Mouse (Mus musculus) adrenal gland, postnatal 36 days (tissue): Measurements from ENCODE around the gene Aip. TPM values are rescaled to one million over a fixed set of nuclear protein-coding genes. Genes with fewer than 3 reads are reported as not detected.

ENCODE experiments used
- DNase-seq, 2 experiments: peaks; one replicate each; pipeline ENCODE4 v3.0.0; 2021; ENCODE audit warnings: mixed read lengths in 1 of 2
- total RNA-seq, 2 experiments: library from RNA; stranded (reverse); gene quantifications; 2 replicates each; pipeline ENCODE4 v1.2.3; 2021

Aip gene
- total RNA-seq, 2 experiments from 2014 or later: 104 to 124 TPM

DNA sequence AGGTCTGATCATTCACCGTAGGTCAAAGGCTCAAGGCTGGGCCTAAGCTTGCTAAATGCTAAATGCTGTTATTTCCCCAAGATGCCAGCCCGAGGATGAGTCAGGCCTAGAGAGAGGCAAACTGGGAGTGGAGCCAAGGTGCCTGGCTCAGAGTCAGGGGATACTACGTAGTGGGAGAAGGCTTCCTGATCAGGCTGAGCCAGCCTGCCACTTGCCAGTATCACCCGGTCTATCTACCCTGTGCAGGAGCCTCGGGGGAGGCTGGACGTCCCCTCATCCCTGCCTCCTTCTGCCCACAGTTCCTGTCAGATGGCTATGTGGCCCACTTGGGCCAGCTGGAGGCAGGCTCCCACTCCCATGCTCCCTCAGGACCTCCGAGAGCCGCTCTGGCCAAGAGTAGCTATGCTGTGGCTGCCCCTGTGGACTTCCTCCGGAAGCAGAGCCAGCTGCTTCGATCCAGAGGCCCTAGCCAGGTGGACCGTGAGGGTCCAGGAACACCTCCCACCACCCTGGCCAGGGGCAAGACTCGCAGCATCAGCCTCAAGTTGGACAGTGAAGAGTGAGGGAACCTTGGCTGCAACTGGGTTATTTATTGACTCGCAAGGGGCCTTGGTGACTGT, 12.4 kb downstream of the Aip start:
- peak; percentile 97 to 99 for DNase-seq

DNA sequence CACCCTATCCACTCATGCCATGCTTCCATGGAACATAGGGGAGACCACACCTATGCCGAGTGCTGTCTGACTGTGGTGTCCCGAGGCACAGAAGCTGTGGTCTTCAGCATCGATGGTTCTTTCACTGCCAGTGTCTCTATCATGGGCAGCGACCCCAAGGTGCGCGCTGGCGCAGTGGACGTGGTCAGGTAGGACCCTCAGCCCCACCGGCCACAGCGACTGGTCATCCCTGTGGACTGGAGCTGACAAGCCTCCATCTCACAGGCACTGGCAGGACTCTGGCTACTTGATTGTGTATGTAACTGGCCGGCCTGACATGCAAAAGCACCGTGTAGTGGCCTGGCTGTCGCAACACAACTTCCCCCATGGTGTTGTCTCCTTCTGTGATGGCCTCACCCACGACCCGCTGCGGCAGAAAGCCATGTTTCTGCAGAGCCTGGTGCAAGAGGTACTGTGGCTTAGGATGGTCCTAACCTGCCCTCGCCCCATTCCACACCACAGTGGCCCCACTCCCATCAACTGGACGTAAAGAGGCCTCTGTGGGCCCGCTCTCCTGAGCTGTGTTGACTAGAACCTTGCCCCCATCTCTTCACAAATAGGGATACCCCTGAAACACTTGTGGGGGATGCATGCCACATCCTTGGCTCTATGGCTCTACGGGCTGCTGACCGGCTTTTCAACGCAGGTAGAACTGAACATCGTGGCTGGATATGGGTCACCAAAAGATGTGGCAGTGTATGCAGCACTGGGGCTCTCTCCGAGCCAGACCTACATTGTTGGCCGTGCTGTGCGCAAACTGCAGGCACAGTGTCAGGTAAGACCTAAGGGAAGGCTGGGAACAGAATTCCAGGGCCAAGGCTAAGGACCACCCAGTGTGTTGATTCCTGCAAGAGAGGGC, 13.3 kb downstream of the Aip start:
- DNase-seq: no peak

DNA sequence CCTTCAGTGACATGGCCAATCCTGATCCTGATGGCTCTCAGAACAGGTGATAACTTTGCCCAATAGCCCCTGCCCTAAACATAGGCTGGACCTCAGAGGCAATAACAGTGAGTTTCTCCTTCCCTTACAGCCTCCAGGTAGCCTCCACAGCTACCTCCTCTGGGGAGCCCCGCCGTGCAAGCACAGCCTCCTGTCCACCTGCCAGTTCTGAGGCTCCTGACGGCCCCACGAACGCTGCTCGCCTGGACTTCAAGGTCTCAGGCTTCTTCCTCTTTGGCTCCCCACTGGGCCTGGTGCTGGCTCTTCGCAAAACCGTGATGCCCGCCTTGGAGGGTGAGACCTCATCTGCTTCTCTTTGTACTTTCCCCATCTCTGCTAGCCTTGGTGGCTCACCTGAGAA, 17.1 kb downstream of the Aip start:
- DNase-seq: no peak

DNA sequence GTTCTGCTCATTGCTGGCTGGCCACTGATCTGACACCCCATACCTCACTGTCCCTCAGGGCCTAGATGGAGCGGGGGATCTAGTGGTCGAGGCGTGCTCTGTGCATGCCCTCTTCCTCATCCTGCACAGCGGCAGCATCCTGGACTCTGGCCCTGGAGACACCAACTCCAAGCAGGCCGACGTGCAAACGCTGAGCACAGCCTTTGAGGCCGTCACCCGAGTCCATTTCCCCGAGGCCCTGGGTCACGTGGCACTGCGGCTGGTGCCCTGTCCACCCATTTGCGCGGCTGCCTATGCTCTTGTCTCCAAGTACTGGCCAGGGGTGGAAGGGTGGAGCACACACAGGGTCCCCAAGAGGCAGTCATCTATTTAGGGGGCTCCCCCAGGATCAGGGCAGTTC, 19.0 kb downstream of the Aip start:
- DNase-seq: no peak

DNA sequence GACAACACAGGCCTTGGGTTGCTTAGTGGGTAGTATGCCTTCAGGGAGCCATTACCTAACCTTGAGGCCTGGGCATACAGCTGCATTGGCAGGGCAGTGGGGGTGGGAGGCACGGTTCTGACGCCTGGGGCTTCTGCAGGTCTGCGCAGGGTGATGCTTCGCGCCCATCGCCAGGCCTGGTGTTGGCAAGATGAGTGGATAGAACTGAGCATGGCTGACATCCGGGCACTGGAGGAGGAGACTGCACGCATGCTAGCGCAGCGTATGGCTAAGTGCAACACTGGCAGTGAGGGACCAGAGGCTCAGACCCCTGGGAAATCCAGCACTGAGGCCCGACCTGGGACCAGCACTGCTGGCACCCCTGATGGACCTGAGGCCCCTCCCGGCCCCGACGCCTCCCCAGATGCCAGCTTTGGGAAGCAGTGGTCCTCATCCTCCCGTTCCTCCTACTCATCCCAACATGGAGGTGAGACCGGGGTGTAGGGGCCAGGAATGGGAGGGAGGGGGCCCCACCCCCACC, 20.9 kb downstream of the Aip start:
- no peak for DNase-seq

DNA sequence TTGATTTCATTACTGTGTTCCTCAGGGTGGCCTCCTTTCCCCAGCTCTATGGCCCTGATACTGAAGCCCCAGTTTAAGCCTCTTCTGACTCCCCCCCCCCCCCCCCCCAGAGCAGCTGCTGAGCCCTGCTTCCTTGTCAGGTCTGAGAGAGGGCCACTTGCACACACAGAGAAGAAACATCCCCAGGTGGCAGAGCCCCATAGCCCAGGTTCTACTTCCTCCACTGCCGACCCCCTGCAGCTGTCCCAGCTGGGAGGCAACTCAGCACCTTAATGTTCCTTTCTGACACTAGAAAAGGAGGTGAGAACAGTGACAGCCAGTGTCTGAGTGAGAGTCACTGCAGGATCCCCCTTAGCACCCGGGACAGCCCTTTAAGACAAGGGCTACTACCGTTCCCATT, 21.9 kb downstream of the Aip start:
- DNase-seq: no peak

DNA sequence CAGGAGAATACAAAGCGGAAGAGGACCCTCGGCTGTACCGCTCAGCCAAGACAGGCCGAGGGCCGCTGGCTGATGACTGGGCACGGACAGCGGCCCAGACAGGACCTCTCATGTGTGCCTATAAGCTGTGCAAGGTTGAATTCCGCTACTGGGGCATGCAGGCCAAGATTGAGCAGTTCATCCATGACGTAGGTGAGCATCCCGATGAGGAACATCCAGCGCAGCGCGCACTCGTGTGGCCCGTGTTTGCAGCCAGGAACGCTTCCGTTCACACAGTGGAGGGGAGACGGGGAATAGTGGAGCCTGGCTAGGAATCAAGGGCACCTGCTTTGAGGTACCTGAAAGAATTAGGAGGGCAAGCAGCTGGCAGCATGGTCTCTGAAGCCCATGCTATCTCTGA, 22.4 kb downstream of the Aip start:
- DNase-seq: no peak

DNA sequence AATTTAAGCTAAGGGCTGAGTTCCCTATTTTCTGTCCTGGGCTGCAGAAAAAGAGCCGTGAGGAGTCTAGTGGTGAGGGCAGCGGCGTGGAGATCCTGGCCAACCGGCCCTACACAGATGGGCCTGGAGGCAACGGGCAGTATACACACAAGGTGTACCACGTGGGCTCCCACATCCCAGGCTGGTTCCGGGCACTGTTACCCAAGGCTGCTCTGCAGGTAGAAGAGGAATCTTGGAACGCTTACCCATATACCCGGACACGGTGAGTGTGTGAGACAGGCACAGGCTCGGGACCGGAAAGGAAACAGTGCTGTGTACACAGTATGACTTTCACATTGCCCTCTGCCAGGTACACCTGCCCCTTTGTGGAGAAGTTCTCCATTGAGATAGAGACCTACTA, 23.0 kb downstream of the Aip start:
- no peak for DNase-seq

DNA sequence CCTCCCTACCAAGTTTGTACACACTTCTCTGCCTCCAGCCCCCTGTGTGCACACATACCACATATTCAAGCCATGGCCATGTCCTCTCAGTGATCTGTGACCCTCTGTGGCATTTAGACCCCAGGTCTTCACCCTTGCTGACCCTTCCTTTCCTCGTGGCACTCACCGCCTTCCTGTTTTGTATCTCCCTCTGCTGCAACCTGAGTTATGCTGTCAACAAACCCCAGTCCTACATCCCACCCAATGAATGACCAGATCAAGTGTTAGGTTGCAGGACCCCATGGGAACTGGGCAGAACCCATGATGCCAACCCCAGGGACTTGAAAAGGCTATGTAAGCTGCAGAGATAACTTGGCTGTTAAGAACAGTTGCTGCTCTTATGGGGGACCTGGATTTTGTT, 23.6 kb downstream of the Aip start:
- DNase-seq: no peak

DNA sequence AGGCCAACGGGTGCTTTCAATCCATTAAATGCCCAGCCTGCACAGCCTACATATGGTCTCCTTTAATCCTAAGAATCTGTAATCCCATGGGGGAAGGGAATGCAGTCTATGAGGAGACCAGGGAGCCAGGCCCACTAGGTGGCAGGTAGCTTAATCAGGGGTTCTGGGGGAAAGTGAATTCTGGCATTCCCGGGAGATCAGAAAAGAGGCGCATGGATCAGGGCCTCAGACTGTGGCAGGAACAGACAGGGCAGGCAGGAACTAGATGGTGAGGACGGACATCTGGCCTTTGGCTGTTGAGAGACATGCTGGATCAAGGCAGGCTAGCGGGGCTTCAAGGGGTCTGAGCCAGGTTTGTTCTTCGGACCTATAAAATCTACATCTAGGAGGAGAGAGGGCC, 24.2 kb downstream of the Aip start:
- no peak for DNase-seq

DNA sequence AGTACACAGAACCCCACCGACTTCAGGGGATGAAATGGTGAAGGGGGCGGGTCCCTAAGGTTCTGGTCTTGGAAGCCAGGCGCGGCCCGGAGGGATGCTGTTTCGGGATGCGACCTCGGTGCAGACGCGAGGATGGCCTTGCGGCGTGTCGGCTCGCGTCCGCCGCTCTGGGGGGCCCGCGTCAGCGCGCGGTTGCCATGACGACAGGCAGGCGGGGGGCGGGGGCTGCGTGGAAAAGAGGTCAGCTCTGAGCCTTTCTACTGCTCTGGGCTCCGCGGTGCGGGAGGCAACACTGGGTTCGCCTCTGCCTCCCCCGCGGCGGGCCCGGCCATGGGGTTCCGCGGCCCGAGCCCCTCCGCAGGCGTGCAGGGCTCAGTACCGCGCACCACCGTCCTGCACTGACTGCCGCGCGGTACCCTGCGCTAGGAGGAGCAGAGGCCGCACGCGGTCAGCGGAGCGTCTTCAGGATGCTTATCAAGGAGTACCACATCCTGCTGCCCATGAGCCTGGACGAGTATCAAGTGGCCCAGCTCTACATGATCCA, 24.9 kb downstream of the Aip start:
- peak; percentile 72 to 73 for DNase-seq

DNA sequence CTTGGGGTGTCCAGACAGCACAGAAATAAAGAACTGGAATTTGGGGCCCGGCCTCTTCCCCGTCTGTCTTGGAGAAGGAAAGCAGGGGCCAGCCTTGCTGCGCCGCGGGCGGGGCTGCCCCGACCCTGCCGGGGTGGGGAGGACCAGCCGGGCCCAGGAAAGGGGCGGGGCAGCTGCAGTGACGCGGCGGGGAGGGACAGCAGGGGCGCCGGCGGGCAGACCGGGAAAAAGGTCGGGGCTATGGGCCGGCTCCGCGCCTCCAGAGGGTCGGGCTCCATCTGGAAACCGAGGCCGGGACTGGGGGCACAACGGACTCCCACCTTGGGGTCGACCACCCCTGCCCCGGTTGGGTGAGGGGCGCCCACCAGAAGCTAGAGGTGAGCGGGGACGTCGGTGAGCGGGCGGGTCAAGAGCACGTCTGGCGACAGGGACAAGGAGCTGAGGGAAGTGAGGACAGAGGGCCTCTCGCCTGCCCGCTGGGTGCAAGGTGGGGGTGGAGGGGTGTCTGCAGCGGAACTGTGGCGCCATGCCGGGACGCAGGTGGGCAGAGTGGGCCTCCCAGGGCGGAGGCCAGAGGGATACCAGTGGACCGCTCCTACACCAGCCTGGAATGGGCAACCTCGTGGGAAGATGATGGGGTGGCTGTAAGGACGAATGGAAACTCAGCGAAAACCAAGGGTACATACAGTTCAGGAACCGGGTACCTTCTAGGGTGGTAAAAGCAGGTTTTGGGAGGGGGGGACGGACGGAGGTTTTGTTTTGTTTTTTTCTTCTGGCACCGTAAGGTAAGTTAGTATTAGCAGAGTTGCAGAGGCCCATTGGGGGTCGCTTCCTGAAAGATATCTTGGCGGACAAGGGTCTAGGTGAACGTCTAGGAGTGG, 25.6 kb downstream of the Aip start, which contains the start of gene Pitpnm1:
Gene Pitpnm1, plus strand, starts transcription at position 162 of the 881 bp plus-strand sequence.
- DNase-seq: peak; percentile 92 to 94

DNA sequence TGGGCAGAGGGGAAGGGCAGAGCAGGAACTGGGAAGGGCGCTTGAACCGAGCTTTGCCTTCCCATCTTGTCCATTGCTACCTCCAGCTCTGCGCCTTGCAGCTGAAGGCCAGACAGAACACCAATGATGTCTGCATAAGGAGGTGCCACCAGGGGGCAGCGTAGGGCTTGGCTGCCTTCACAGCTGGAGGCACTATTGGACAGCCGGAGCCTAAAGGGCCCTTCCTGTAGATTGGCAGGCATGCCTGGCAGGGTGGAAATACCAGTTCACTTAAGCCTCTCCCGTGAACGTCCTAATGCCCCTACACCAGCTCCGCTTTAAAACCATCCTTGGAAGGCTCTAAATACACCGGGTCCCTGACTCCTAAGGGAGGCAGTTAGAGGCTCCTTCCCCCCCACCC, 26.6 kb downstream of the Aip start:
- DNase-seq: peak; percentile 95 to 98

DNA sequence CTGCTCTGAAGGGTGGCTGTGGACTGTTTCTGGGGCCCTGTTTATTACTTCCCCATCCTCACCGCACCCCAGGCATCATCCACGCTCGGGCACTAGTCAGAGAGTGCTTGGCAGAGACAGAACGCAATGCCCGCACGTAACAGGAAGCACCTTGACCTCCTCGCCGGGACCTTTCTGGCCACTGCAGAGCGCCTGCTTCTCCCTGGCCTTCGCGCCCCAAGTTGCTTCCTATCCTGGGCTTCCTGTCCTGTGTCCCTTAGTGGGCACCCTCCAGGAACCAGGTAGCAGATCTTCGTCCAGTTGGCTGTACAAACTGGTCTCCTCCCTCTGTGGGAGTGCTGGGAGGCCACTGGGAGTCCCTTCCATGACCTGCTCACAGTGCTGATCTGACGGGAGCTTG, 27.2 kb downstream of the Aip start:
- DNase-seq: peak; percentile 42 to 48

DNA sequence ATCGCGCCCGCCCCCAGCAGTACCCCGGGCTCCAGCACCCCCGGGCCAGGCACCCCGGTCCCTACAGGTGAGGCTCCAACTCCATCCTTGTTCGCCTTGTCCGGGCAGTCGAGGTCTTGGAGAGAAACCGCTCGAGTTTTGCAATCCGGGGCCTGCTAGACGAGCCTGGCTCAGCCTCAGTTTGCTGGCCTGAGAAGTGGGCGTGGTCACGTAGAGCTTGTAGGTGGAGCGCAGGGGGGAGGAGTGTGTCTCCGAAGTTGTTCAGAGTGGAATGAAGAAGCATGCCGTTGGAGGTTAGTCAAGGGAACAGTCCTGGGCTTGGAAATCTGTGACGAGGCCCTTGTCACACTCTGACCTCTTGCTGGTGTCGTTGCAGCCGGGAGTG, 28.2 kb downstream of the Aip start:
- DNase-seq: peak; percentile 89 to 90

DNA sequence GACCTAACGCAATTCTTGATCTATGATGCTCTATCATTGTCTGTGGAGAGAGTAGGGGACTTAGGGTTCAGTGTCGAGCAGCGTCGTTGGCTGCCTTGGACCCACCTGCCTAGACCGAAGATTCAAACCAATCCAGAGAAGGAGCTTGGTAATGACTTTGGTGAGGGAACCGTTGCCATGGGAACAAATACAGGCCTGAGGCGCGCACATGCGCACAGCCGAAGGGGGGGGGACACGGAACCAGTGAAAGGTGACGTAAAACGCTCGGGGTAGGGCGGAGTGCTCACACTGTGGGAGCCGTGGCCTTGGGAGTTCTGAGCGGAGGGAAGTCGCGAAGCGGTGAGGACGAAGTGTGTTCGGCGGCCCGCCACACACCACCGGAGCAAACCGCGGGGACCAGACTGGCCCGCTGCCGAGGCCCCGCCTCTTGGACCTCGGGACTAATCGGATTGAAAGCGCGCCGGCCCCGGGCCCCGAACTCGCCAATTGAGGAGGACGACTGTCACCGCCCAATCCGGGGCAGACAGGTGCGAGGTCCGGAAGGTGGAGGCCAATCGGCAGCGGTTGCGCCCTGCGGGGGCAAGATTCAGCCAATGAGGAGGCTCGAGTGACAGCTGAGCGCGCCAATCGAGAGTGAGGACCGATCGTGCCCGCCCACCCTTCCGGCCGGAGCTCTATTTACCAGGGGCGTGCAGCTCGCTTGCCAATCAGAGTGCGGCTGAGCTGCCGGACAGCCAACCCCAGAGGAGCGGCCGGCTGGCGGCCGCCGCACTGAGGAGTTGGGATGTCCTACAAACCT, 28.8 kb downstream of the Aip start, which contains the start of gene Cdk2ap2:
Gene Cdk2ap2, plus strand, starts transcription at position 541 of the 799 bp plus-strand sequence.
- DNase-seq: peak; percentile 99

DNA sequence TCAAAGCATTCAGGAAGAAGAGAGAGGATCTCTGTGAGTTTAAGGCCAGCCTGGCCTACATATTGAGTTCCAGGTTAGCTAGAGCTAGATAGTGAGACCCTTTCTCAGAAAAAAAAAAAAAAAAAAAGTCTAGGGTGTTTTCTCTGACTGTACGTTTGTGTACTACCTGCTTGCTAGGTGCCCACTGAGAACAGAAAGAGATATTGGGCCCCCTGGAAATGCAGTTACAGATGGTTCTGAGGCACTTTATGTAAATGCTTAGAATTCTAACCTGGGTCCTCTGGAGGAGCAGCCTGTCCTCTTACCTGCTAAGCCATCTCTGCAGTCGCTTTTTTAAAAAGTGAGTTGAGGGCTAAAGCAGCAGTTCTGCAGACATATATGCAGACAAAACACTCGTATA, 29.9 kb downstream of the Aip start:
- DNase-seq: no peak

DNA sequence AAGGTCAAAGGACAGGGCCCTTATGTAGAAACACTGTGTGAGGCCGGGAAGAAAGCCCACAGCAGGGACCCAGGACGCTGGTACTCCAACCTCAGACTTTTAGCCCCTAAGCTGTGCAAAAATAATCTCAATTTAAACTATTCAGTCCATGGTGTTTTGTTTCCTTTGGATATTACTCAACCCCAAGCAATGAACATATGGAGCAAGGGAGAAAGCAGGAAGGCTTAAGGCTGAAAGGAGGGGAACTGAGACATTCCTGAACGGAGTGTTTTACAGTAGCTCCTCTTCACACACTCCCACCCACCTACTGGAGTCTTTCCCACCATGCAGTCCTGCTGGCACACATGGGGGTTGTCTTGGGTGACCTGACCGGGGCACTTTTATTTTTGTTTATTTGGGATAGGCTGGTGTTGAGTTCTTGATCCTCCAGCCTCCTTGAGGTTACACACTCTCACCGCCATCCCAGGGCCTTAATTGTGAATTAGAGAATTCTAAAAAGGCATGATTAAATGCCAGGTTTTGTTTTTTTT, 30.8 kb downstream of the Aip start:
- no peak for DNase-seq

DNA sequence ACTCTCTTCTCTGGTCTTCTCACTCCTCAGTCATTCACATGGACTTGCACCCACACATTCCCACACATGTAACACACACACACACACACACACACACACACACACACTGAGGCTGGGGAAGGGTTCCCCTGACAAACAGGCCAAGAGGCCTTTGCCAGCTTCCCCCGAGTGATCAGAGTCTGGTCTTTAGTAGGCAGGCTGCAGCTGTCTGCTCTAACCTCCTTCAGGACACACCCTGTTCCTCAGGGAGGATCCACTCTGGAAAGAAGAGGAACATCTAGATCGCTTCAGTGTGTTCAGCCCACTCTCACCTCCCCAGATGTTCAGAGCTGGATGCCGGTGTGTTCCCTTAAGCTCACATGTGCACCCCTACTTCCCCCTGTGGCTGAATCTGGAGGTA, 31.3 kb downstream of the Aip start:
- DNase-seq: no peak

DNA sequence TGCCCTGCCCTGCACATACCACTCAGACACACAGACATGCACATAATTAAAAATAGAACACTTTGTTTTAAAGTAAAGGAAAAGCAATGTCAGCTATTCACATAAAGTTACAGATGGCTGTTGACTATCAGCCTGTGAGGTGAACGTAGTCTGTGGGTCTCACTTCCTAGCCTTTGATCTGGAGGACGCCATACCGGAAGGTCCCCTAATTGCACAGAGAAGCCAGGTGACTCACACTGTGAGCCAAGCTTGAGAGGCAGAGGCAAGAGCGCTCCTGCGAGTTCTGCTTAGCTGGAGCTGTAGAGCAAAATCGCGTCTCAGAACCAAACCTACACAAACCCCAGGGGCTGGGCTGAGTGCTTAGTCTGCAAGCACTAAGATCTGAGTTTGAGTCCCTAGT, 31.9 kb downstream of the Aip start:
- DNase-seq: no peak

DNA sequence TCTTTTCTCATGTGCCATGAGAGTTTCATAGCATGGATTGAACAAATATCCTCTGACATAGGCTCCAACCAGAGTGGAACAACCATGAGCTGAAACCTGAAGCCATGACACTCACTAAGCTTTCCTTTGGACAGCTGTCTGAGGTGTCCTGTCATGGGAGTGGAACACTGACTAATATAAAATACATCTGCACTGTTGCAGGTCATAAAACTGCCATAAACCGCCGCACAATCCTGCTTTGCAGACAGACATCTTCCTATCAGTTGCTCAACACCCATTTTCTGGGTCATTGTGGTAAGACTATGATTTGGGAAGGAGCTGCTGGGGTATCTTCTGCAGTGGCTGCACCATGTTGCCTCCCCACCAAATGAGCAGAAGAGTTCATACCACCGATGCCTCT, 32.9 kb downstream of the Aip start:
- DNase-seq: no peak
